Mouse (Mus musculus): ENCODE data around the gene Fhod1. TPM values are rescaled to one million over a fixed set of nuclear protein-coding genes. Genes with fewer than 3 reads are reported as not detected.
A peak's percentile ranks its signal among the peaks of the same experiment; 100 is the strongest.

Gene Fhod1
- polyA plus RNA-seq (2015; fragmentation: Nextera tagmentation; extraction: Ambion mirVana), result 0.70 and 0.82 TPM in 2 replicates

DNA sequence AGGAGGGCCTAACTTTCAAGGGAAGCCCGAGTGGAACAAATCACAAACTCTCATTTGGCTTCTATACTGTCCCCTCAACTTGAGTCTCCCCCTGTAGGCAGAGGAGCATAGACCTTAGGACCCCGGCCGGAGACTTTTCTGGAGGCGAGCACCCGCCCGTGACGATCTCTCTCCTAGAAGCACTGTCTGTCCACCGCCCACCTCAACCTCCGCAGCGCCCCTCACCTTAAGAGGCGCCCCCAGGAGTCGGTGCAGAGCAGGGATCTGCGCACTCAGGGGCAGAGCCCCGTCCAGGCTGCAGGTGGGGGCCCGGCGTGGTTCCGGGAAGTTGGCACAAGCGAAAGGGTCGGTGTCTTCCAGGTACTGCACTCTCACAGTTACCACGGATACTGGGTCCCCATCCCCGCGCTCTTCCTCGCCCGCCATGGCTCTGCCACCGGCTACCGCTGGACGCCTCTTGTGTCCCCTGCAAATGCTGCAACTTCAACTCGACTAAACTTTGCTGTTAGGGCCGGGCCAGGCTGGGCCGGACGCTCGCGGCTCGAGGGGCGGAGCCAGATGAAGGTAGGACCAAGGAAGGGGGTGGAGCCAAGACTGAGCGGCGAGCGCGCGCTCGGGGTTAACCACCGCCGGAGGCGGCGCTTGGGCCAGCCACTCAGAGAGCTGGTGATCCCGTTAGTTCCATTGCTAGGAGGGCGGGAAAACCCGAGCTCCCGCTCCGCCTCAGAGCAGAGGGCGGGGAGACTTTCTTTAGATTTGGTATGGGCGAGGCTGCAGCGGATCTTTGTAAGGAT lies at the start of gene Fhod1:
TSS of gene Fhod1 (minus strand) at position 526 of the 794 bp plus-strand sequence.
- peaks cover 43% of the 10 kb centered on the region for H3K27me3 ChIP-seq (ENCODE audit: insufficient read depth, low read length)
- peaks cover 39% of the 10 kb centered on the region for H3K4me1 ChIP-seq (ENCODE audit: insufficient read depth)

DNA sequence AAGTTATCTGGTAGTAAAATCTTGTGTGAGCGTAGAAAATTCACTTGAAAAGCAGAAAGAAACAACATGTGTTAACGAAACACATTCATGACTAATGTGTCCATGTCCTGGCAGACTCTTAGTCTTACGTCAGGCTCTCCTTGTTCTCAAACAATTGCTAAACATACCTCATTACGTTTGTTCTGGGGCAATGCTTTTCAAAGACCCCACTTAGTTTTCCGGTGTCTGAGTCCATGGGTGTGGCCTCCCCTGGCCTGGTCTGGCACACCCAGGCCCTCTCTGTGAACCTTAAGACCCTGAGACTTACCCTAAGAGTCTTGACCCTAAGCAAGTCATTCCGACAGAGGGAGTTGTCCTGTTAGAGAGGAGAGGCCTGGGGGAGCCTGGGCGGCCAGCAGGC lies 46.2 kb upstream of the Fhod1 start:
- WGBS (ENCODE audit: insufficient replicate concordance), result 67% methylated on average over 7 of the region's 7 CpGs
- no peak overlapping the region for H3K9ac ChIP-seq (replicated peaks)
- H3K9me3 ChIP-seq (ENCODE audit: low read length), result no peaks in the 10 kb centered on the region
- H3K27me3 ChIP-seq (ENCODE audit: insufficient read depth, low read length), result no peaks in the 10 kb centered on the region
- no peaks in the 10 kb centered on the region for H3K4me1 ChIP-seq (ENCODE audit: insufficient read depth)
- no peaks in the 10 kb centered on the region for H3K36me3 ChIP-seq (replicated peaks; ENCODE audit: insufficient read depth, low read length)
- H3K27ac ChIP-seq (ENCODE audit: low read depth), result no peak overlapping the region
- no peak overlapping the region for H3K4me3 ChIP-seq (ENCODE audit: low read depth, low read length)
- H3K4me2 ChIP-seq (ENCODE audit: low read depth, low read length), result no peak overlapping the region
- DNase-seq (no peak), ATAC-seq (no peak)
- no peak for TF ChIP-seq CTCF (IDR thresholded peaks at IDR 0.05; ENCODE audit: low read depth)
- TF ChIP-seq EP300 (IDR thresholded peaks at IDR 0.05; ENCODE audit: low read depth), result no peak

More for the DNA sequence above, at the start of gene Fhod1:
- DNase-seq, result peak; percentile 91
- H3K27ac ChIP-seq (ENCODE audit: low read depth), result peak within 1 kb of the TSS; percentile 41
- peak; percentile 86 for ATAC-seq
- TF ChIP-seq EP300 (IDR thresholded peaks at IDR 0.05; ENCODE audit: low read depth) (no peak), CTCF (IDR thresholded peaks at IDR 0.05; ENCODE audit: low read depth) (peak; percentile 30; the same call in 1 of the 2 replicates)
- H3K4me3 ChIP-seq (ENCODE audit: low read depth, low read length), result peak within 1 kb of the TSS; percentile 63
- H3K9me3 ChIP-seq (ENCODE audit: low read length), result no peaks in the 10 kb centered on the region
- H3K9ac ChIP-seq (replicated peaks), result peak within 1 kb of the TSS; percentile 59
- H3K4me2 ChIP-seq (ENCODE audit: low read depth, low read length), result peak within 1 kb of the TSS; percentile 83
- H3K36me3 ChIP-seq (replicated peaks; ENCODE audit: insufficient read depth, low read length), result no peaks in the 10 kb centered on the region; the same call in 1 of the 2 replicates
- under 1% methylated on average over 53 of the region's 53 CpGs for WGBS (ENCODE audit: insufficient replicate concordance)

- WGBS (ENCODE audit: insufficient replicate concordance), result 64% methylated on average over 12 of the region's 12 CpGs
Measured at GRCm38 (mm10) chr8:105393089-105393787, 45.5 kb upstream of the Fhod1 start.

DNA sequence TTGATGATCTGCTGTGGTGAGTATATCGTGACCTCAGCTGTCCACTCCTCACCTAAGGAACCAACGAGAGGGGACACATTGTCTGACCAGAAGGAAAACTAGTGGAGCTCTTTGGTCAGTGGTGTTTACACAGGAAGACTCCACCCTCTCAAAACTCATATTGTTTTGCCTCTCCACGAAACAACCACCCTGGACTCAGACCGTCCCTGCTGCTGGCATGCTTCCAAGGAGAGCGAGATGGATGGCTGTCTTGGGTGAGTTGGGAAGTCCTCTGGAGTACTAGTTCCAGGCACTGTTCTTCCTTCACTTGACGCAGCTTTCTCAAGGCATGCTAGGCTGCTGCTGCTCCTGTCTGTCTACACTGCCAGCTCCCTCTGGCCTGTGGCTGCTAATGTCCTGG lies 41.3 kb upstream of the Fhod1 start:
- WGBS (ENCODE audit: insufficient replicate concordance), result 64% methylated on average over 6 of the region's 6 CpGs
- no peak for TF ChIP-seq EP300 (IDR thresholded peaks at IDR 0.05; ENCODE audit: low read depth)
- TF ChIP-seq CTCF (IDR thresholded peaks at IDR 0.05; ENCODE audit: low read depth), result no peak
- H3K9me3 ChIP-seq (ENCODE audit: low read length), result no peaks in the 10 kb centered on the region
- no peak overlapping the region for H3K4me2 ChIP-seq (ENCODE audit: low read depth, low read length)
- no peaks in the 10 kb centered on the region for H3K27me3 ChIP-seq (ENCODE audit: insufficient read depth, low read length)
- DNase-seq (no peak), ATAC-seq (no peak)
- no peak overlapping the region for H3K9ac ChIP-seq (replicated peaks)
- H3K36me3 ChIP-seq (replicated peaks; ENCODE audit: insufficient read depth, low read length), result no peaks in the 10 kb centered on the region
- H3K4me3 ChIP-seq (ENCODE audit: low read depth, low read length), result no peak overlapping the region
- no peaks in the 10 kb centered on the region for H3K4me1 ChIP-seq (ENCODE audit: insufficient read depth)
- H3K27ac ChIP-seq (ENCODE audit: low read depth), result no peak overlapping the region

More at GRCm38 (mm10) chr8:105393089-105393787, 45.5 kb upstream of the Fhod1 start:
- no peak for ATAC-seq
- Histone ChIP-seq H3K4me2 (ENCODE audit: low read depth, low read length) (no peak overlapping the region), H3K36me3 (replicated peaks; ENCODE audit: insufficient read depth, low read length) (no peaks in the 10 kb centered on the region), H3K4me1 (ENCODE audit: insufficient read depth) (no peaks in the 10 kb centered on the region), H3K27ac (ENCODE audit: low read depth) (no peak overlapping the region), H3K27me3 (ENCODE audit: insufficient read depth, low read length) (no peaks in the 10 kb centered on the region), H3K9ac (replicated peaks) (no peak overlapping the region; the same call in 1 of the 2 replicates), H3K4me3 (ENCODE audit: low read depth, low read length) (no peak overlapping the region), H3K9me3 (ENCODE audit: low read length) (no peaks in the 10 kb centered on the region)
- no peak for DNase-seq
- no peak for TF ChIP-seq EP300 (IDR thresholded peaks at IDR 0.05; ENCODE audit: low read depth)
- TF ChIP-seq CTCF (IDR thresholded peaks at IDR 0.05; ENCODE audit: low read depth), result no peak

DNA sequence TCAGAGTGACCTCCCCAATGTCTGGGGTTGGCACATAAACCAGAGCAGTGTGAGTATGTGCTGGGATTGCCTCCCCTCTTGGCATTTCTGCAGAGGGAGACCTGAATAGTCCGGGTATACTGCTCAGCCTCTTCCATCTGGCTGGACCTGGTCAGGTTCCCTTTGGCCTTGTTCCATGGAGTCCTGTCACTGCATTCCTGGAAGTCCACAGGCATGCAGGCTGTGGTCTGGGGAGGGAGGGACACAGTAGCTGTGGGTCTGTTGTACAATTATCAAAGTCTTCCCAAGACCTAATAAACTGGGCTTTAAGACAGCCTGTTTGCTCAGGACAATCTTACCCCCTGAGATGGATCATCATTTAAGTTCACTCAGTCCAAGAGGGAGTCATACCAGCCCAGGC lies 39.4 kb upstream of the Fhod1 start:
- no peak overlapping the region for H3K9ac ChIP-seq (replicated peaks)
- no peaks in the 10 kb centered on the region for H3K27me3 ChIP-seq (ENCODE audit: insufficient read depth, low read length)
- 50% methylated on average over 1 of the region's 1 CpGs for WGBS (ENCODE audit: insufficient replicate concordance)
- H3K4me1 ChIP-seq (ENCODE audit: insufficient read depth), result no peaks in the 10 kb centered on the region
- no peaks in the 10 kb centered on the region for H3K36me3 ChIP-seq (replicated peaks; ENCODE audit: insufficient read depth, low read length)
- ATAC-seq, result no peak
- H3K9me3 ChIP-seq (ENCODE audit: low read length), result no peaks in the 10 kb centered on the region
- no peak overlapping the region for H3K27ac ChIP-seq (ENCODE audit: low read depth)
- no peak overlapping the region for H3K4me3 ChIP-seq (ENCODE audit: low read depth, low read length)
- no peak overlapping the region for H3K4me2 ChIP-seq (ENCODE audit: low read depth, low read length)
- no peak for DNase-seq
- no peak for TF ChIP-seq CTCF (IDR thresholded peaks at IDR 0.05; ENCODE audit: low read depth)
- TF ChIP-seq EP300 (IDR thresholded peaks at IDR 0.05; ENCODE audit: low read depth), result no peak

DNA sequence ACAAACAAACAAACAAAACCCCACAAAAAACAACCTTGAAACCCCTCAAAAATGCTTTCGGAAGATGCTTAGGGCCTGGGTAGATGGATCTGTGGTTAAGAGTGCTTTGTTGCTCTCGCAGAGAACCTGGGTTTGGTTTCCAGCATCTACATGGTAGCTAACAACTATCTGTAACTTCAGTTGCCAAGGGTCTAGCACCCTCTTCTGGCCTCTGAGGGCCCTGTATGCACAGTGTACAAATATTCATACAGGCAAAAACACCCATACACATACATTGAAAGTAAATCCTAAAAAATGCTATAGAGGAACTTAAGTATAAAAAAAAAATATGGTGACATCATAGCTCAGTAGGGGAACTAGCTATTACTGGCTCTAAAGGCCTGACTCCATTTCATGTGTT lies 36.3 kb upstream of the Fhod1 start:
- Histone ChIP-seq H3K27me3 (ENCODE audit: insufficient read depth, low read length) (no peaks in the 10 kb centered on the region), H3K9me3 (ENCODE audit: low read length) (no peaks in the 10 kb centered on the region), H3K36me3 (replicated peaks; ENCODE audit: insufficient read depth, low read length) (no peaks in the 10 kb centered on the region), H3K9ac (replicated peaks) (no peak overlapping the region), H3K4me1 (ENCODE audit: insufficient read depth) (no peaks in the 10 kb centered on the region), H3K4me2 (ENCODE audit: low read depth, low read length) (no peak overlapping the region), H3K27ac (ENCODE audit: low read depth) (no peak overlapping the region), H3K4me3 (ENCODE audit: low read depth, low read length) (no peak overlapping the region)
- DNase-seq, result no peak
- TF ChIP-seq CTCF (IDR thresholded peaks at IDR 0.05; ENCODE audit: low read depth) (peak; percentile 29; the same call in 1 of the 2 replicates), EP300 (IDR thresholded peaks at IDR 0.05; ENCODE audit: low read depth) (no peak)
- no peak for ATAC-seq
- WGBS (ENCODE audit: insufficient replicate concordance), result 95% methylated on average over 2 of the region's 2 CpGs

Measured in liver, postnatal 0 days (tissue).